Mouse (Mus musculus) neural tube, embryonic 14.5 days (tissue): ENCODE results near the gene Baz2b. TPM values are rescaled to one million over a fixed set of nuclear protein-coding genes. Genes with fewer than 3 reads are reported as not detected.
A peak's percentile ranks its signal among the peaks of the same experiment; 100 is the strongest.

Experiments used
- ATAC-seq: fragments of 200-750 bp; cut with Nextera tagmentation; 2 replicates; pipeline ENCODE4 v1.8.0; 2017; ENCODE audit warnings: low read depth, mild to moderate bottlenecking, moderate TSS enrichment, moderate library complexity
- H3K27ac ChIP-seq: fragments of 300-500 bp; sonication (generic); 2 replicates; pipeline ENCODE4 v1.5.1; 2014; ENCODE audit warnings: low read depth, mild to moderate bottlenecking, control low read depth, low read length, moderate library complexity, mixed read lengths
- H3K27me3 ChIP-seq: fragments of 300-500 bp; sonication (generic); 2 replicates; pipeline ENCODE4 v1.6.1; 2014; ENCODE audit warnings: low read length; ENCODE audit not compliant: control insufficient read depth, insufficient read depth
- H3K36me3 ChIP-seq: fragments of 300-500 bp; sonication (generic); 2 replicates; pipeline ENCODE4 v1.6.1; 2014; ENCODE audit warnings: low read length, mixed read lengths; ENCODE audit not compliant: control insufficient read depth, insufficient read depth
- H3K4me1 ChIP-seq: fragments of 300-500 bp; sonication (generic); 2 replicates; pipeline ENCODE4 v1.6.1; 2014; ENCODE audit warnings: low read length; ENCODE audit not compliant: control insufficient read depth, insufficient read depth
- H3K4me2 ChIP-seq: fragments of 300-500 bp; sonication (generic); 2 replicates; pipeline ENCODE4 v1.6.1; 2014; ENCODE audit warnings: mild to moderate bottlenecking, low read depth, low read length, control low read depth
- H3K4me3 ChIP-seq: fragments of 300-500 bp; sonication (generic); 2 replicates; pipeline ENCODE4 v1.5.1; 2014; ENCODE audit warnings: low read depth, low read length, control low read depth, mixed read lengths
- H3K9ac ChIP-seq: fragments of 300-500 bp; sonication (generic); replicated peaks from 2 replicates; pipeline ENCODE4 v1.6.1; 2014; ENCODE audit warnings: low read depth, mild to moderate bottlenecking, control low read depth, low read length, mixed read lengths
- H3K9me3 ChIP-seq: fragments of 300-500 bp; sonication (generic); 2 replicates; pipeline ENCODE4 v1.6.1; 2016; ENCODE audit warnings: low read length; ENCODE audit not compliant: control insufficient read depth
- WGBS: fragments of 180-500 bp; shearing (Covaris S2); extraction: QIAGEN DNeasy Blood & Tissue Kit; methylation state at CpG from one replicate; pipeline ENCODE4 v1.1.7; 2014; 5-methylcytosine and 5-hydroxymethylcytosine counted together
- polyA plus RNA-seq: library from polyadenylated mRNA; unstranded; fragments of >200 nt; fragmentation: Nextera tagmentation; extraction: Ambion mirVana; gene quantifications from 2 replicates; pipeline ENCODE4 v1.2.1, GENCODE M21; 2014

Gene Baz2b
- polyA plus RNA-seq, 1 experiment from 2014 or later, result 85.3 TPM

DNA sequence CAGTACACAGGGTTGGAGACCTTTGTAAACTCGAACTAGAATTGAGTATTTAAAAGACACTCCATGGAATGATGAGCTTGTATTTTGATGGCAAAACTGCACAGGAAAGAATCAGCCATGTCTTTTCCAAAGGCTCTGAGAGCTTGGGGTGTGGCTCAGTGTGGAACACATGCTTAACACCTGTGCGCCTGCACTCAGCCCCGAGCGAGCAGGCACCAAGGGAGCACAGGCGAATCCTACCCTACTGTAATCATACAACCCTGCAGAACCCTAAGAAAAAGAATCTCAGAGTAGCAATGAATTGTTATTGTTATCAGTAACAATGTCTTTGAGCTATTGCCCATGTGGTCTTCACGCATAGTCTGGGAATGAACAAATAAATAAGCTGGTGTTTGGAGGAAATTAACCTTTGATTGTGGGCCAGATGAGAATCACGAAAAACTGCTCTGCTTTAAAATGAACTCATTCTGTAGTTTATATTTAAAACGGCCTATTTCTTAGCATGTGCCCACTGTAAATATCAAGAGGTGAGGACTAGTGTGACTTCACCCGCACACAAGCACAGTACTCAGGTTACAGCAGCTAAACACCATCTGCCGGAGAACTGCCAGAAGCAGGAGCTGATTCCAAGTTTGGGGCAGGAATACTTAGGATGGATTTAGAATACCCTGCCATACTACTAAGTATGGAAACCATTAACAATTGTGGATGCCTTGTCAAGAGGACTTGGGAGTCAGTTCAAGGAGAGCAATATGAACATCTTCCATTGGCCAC is 77.2 kb downstream of the Baz2b start:
- 72% methylated on average over 10 of the region's 10 CpGs for WGBS
- Histone ChIP-seq H3K4me2 (no peak overlapping the region), H3K36me3 (no peaks in the 10 kb centered on the region), H3K27me3 (no peaks in the 10 kb centered on the region), H3K27ac (no peak overlapping the region), H3K9me3 (no peaks in the 10 kb centered on the region), H3K9ac (no peak overlapping the region), H3K4me1 (no peaks in the 10 kb centered on the region), H3K4me3 (no peak overlapping the region)
- ATAC-seq, result no peak

DNA sequence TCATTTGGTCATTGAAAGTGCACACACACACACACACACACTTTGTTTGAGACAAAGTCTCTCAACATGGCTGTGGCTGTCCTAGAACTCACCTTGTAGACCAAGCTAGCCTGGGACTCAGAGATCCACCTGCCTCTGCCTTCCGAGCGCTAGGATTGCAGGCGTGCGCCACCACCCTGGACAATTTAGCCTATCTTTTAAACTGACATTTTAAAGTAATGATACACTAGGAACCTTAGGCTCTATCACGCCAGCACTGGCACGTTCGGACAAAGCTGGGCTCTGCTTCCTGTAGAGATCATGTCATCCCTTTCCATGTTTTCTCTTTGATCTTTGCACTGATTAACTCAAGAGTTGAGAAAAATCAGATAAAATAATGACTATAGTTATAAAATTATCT is 81.0 kb downstream of the Baz2b start:
- Histone ChIP-seq H3K36me3 (no peaks in the 10 kb centered on the region), H3K27ac (no peak overlapping the region), H3K9me3 (no peaks in the 10 kb centered on the region), H3K9ac (no peak overlapping the region), H3K4me2 (no peak overlapping the region), H3K4me1 (peaks cover 2% of the 10 kb centered on the region; the same call in 1 of the 2 replicates), H3K4me3 (no peak overlapping the region), H3K27me3 (no peaks in the 10 kb centered on the region)
- 95% methylated on average over 7 of the region's 7 CpGs for whole genome bisulfite sequencing
- no peak for ATAC-seq

DNA sequence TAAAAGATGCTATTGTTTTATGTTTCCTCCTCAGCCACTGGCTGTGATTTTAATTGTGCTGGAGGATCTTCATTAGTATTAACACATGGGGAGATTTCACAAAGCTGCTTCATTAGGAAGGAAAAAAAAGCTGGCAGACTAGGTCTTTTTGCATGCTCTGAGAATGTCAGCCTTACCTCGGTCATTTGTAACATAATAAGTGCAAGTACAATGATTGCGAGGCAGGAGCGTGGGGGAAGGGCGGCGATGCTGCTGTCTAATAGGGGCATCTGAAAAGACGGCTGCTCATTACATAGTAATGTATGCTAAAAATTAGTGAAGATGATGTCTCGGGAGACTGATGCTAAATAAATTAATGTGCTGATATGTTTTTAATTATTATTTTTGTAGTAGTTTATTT is 82.8 kb downstream of the Baz2b start:
- Histone ChIP-seq H3K36me3 (no peaks in the 10 kb centered on the region), H3K4me2 (peak overlapping the region; percentile 38), H3K27me3 (no peaks in the 10 kb centered on the region), H3K9ac (no peak overlapping the region; the same call in 1 of the 2 replicates), H3K4me1 (peaks cover 8% of the 10 kb centered on the region; the same call in 1 of the 2 replicates), H3K27ac (peak overlapping the region; percentile 66), H3K4me3 (peak overlapping the region; percentile 89; the same call in 1 of the 2 replicates), H3K9me3 (no peaks in the 10 kb centered on the region)
- peak; percentile 49; the same call in 1 of the 2 replicates for ATAC-seq
- WGBS, result 8% methylated on average over 7 of the region's 7 CpGs

DNA sequence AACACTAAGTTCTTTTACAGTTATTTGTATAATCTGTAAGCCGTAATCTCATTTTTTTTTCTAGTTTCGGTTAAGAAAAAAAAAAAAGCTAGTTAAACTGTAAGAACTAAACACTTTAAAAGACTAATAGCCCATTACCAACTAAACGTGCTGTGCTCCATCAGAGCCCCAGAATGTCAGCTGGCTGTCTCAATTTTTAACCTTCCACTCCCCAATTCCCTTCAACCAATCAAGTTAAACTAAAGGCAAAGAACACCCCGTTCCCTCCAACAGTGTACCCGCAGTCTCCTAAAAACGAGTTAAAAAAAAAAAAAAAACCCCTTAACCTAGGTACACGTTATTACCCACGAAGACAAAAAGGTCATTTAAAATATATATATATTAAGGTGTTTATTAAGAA is 83.3 kb downstream of the Baz2b start:
- H3K4me2 ChIP-seq, result peak overlapping the region; percentile 38
- no peak for ATAC-seq
- no peak overlapping the region; the same call in 1 of the 2 replicates for H3K9ac ChIP-seq
- peaks cover 11% of the 10 kb centered on the region; the same call in 1 of the 2 replicates for H3K4me1 ChIP-seq
- no peaks in the 10 kb centered on the region for H3K27me3 ChIP-seq
- H3K27ac ChIP-seq, result no peak overlapping the region
- peak overlapping the region; percentile 89 for H3K4me3 ChIP-seq
- H3K36me3 ChIP-seq, result no peaks in the 10 kb centered on the region
- no peaks in the 10 kb centered on the region for H3K9me3 ChIP-seq
- WGBS, result 4% methylated on average over 8 of the region's 8 CpGs

DNA sequence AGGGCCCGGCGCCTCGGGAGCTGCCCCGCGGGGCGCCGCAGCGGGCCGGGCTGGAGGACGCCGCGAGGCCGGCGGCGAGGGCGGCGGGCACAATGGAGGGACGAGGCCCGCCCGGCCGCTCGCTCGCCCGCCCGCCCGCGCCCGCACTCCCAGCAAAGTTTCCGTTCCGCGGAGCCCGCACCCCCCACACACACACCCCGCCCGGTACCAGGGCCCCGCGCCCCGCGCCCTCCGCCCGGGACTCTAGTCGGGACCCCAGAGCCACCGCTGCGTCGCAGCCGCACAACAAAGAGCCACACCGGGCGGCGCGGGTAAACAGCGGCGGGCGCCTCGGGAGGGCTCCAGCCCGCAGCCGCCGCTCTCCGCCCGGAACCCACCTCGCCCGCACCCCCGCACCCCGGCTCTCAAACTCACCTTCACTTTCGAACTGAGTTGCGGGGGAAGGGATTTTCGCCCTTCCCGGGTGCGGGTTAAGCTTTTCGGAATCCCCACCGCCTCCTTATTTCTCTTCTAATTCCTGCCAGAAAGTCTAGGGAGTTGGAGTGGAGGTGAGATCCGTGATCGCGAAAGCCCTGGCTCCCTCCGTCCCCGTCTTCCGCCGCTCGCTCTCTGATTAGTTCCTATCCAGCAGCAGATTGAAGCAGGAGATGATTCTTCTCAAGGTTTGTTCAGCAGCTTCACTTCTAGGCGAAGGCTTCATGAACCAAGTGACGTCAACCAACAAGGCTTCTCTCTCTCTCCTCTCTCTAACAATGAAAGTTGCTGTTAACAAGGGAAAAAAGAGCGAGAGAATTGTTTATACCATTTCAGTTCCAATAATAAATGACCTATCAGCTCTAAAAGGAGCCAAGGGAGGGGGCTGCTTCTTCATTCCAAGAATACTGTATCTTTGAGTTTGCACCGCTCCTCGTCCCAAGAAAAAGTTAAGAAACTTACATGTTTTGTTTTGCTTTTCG is 84.3 kb downstream of the Baz2b start:
- Histone ChIP-seq H3K9me3 (no peaks in the 10 kb centered on the region), H3K27ac (peak overlapping the region; percentile 99), H3K4me1 (peaks cover 12% of the 10 kb centered on the region; the same call in 1 of the 2 replicates), H3K4me3 (peak overlapping the region; percentile 89), H3K36me3 (no peaks in the 10 kb centered on the region), H3K4me2 (peak overlapping the region; percentile 38), H3K9ac (peak overlapping the region; percentile 99), H3K27me3 (no peaks in the 10 kb centered on the region)
- peak; percentile 77 for ATAC-seq
- WGBS, result under 1% methylated on average over 50 of the region's 83 CpGs

DNA sequence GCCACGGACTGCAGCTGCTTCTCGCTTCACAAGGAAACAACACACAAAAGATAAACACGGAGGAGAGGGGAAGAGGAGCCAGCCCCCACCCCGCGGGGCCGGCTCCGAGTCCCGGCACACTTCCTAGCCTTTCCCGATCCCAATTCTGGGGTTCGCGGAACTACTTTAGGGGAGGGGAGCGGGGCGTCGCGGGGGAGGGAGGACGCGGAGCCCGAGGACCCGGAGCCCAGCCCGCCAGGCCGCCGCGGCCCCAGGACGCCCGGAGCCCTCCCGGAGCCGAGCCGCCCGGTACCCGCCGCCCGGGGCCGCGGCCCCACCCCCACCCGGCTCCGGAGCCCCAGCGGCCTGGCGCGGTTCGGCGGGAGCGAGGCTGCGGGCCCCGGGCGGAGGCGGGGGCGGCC is 85.0 kb downstream of the Baz2b start:
- Histone ChIP-seq H3K9me3 (no peaks in the 10 kb centered on the region), H3K36me3 (no peaks in the 10 kb centered on the region), H3K4me1 (peaks cover 12% of the 10 kb centered on the region; the same call in 1 of the 2 replicates), H3K4me2 (peak overlapping the region; percentile 38), H3K27me3 (no peaks in the 10 kb centered on the region), H3K9ac (peak overlapping the region; percentile 99), H3K27ac (peak overlapping the region; percentile 99), H3K4me3 (peak overlapping the region; percentile 89)
- 1% methylated on average over 31 of the region's 47 CpGs for WGBS
- peak; percentile 61 for ATAC-seq

DNA sequence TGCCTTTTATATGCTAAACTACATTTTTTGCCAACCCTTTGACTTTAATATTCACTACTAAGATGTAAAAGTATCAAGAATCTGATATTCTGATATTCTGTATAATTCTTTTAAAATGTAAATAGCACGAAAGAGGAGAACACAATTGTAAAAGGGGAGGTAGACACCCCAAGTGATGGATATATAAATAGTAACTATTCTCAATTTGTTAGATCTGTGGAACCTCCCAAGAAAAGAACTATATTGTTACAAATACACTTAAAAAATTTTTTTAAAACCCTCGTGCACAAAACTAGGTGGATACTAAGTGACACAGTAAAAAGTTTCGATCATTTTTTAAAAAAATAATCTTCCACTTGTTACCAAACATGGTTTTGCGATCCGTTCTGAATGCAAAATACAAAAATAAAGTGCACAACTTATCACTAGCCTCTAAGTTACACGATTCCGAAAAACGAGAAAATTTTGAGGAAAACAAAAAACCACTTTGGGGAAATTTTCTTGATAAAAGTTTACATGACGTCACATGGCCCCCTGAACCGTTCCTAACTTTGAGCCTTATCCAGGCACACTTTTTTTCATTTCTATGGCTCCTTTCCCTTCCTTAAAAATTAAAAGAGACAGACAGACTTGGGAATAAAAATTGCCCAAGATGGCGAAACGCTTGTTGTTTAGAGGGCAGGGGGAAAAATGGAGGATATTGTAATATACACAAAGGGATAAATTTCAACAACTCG is 85.6 kb downstream of the Baz2b start:
- no peaks in the 10 kb centered on the region for H3K27me3 ChIP-seq
- no peaks in the 10 kb centered on the region for H3K36me3 ChIP-seq
- peak overlapping the region; percentile 99 for H3K27ac ChIP-seq
- WGBS, result 5% methylated on average over 13 of the region's 13 CpGs
- H3K4me2 ChIP-seq, result peak overlapping the region; percentile 38
- no peaks in the 10 kb centered on the region for H3K9me3 ChIP-seq
- H3K4me3 ChIP-seq, result peak overlapping the region; percentile 89
- ATAC-seq, result no peak
- peak overlapping the region; percentile 99 for H3K9ac ChIP-seq
- peaks cover 14% of the 10 kb centered on the region; the same call in 1 of the 2 replicates for H3K4me1 ChIP-seq

DNA sequence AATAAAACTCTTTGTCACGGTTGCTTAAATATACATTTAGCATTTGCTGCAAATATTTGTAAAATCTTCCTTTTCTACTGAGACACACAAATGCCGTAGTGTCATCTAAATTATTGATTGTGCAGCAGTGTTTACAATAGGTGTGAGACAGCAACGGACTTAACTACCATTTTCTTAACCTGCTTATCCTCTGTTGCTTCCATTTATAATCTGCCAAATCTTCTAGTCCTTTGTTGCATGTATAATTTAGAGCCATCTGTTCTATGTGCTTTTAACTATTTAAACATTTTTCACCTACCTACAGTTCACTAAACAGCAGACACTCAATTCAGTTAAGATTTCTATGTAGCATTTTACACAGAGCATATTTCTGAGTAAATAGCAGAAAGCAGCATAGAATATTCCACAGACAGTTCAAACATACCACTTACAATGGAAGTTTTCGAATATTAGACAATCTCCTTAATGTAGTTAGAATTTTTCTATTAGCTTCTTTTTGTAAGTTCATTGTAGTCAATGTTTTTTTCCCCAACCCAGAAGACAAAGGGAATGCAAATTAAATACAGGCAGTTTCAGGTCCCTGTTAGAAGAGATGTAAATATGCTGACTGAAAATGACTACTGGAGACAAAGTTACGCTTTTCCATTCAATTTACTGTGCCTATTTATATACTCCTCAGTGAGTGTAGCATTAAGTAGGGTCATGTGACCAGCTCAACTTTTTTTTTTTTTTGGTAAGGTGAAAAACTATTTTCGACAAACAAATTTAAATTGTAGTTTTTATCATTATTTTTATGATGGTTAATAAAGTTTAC is 86.4 kb downstream of the Baz2b start:
- no peaks in the 10 kb centered on the region for H3K36me3 ChIP-seq
- H3K9ac ChIP-seq, result peak overlapping the region; percentile 4; the same call in 1 of the 2 replicates
- no peak overlapping the region; the same call in 1 of the 2 replicates for H3K27ac ChIP-seq
- H3K9me3 ChIP-seq, result no peaks in the 10 kb centered on the region
- H3K4me1 ChIP-seq, result peaks cover 21% of the 10 kb centered on the region; the same call in 1 of the 2 replicates
- H3K4me3 ChIP-seq, result peak overlapping the region; percentile 27
- no peak for ATAC-seq
- H3K4me2 ChIP-seq, result peak overlapping the region; percentile 60
- WGBS, result 28% methylated on average over 6 of the region's 6 CpGs
- H3K27me3 ChIP-seq, result no peaks in the 10 kb centered on the region
